Mouse (Mus musculus): ENCODE measurements at regions not wholly inside any gene's neighbourhood (a gene's known extent, or its start where the extent isn't known, plus 50 kb on each side); places are given as distances from the start of the nearest gene placed in this dataset.
A peak's percentile ranks its signal among the peaks of the same experiment; 100 is the strongest.

DNA sequence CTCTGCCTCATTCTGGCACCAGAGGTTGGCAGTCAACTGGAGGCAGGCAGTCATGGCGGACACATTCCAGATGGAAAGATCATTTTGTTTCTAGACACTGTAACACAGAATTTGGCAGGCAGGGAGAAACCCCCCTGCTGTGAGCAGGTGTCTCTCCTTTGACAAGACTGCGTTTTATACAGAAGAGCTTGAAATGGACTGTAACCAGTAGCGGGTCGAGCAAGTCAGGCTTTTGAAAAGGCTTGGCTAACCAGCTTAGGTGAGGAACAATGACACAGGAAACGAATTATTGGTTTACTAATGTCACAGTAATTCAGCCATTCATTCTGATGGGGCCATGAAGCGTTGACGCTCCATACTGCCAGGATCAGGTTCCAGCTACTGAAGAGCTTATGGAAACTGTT, 275.3 kb upstream of the Slc24a5 start:
- whole genome bisulfite sequencing, result 80% methylated on average over 7 of the region's 7 CpGs
- no peak for ATAC-seq (replicated peaks; ENCODE audit: insufficient number of reproducible peaks, insufficient read depth, low FRiP score, low read depth)
- H3K27me3 ChIP-seq, result no peaks in the 10 kb centered on the region
- H3K9me3 ChIP-seq (replicated peaks), result no peaks in the 10 kb centered on the region
- H3K36me3 ChIP-seq, result no peaks in the 10 kb centered on the region
- H3K4me2 ChIP-seq, result no peak overlapping the region
- H3K9ac ChIP-seq, result no peak overlapping the region
- no peaks in the 10 kb centered on the region for H3K4me1 ChIP-seq (replicated peaks)
- no peak overlapping the region for H3K4me3 ChIP-seq
- no peak overlapping the region for H3K27ac ChIP-seq

DNA sequence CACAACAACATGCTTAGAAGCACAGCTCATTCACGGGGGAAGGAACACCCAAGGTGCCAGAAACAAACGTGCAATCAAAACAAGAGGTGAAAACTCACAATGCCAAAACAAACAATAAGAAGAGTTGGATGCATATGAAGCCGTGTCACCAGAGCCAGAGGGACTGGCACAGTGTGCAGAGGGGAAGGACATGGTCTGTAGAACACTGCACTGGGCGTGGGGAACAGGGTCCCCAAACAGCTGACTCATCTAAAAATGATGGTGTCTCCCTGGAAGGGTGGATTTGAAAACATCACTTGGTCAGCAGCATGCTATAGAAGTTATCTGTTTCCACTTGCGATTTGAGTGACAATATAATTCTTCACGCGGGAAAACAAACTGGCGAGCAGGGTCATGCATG, 256.2 kb upstream of the Slc24a5 start:
- H3K27me3 ChIP-seq, result no peaks in the 10 kb centered on the region
- no peaks in the 10 kb centered on the region for H3K36me3 ChIP-seq
- H3K9me3 ChIP-seq (replicated peaks), result no peaks in the 10 kb centered on the region
- no peak overlapping the region for H3K9ac ChIP-seq
- 69% methylated on average over 8 of the region's 8 CpGs for WGBS
- H3K4me1 ChIP-seq (replicated peaks), result no peaks in the 10 kb centered on the region
- H3K27ac ChIP-seq, result no peak overlapping the region
- no peak for ATAC-seq (replicated peaks; ENCODE audit: insufficient number of reproducible peaks, insufficient read depth, low FRiP score, low read depth)
- H3K4me2 ChIP-seq, result no peak overlapping the region
- H3K4me3 ChIP-seq, result no peak overlapping the region

DNA sequence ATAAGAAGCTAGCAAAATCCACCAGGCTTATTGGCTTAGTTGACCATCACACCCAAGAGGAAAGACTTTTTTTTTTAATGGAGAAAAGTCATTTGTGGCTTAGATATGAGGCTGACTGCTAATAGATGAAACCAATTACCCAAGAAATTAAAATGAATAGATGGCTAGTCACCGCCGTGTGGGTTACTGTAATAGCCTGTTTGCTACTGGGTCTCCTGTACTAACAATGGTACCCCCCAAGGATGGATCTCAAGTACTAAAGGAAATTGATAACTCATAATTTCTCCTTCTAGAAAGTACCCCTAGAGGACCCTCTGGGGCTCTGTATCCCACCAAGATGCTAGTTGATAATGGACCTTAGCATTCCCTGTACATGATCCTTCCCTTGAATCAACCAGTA, 251.1 kb upstream of the Slc24a5 start:
- Histone ChIP-seq H3K9ac (no peak overlapping the region), H3K27ac (no peak overlapping the region), H3K4me1 (replicated peaks) (no peaks in the 10 kb centered on the region), H3K27me3 (no peaks in the 10 kb centered on the region), H3K4me3 (no peak overlapping the region), H3K4me2 (no peak overlapping the region), H3K9me3 (replicated peaks) (no peaks in the 10 kb centered on the region), H3K36me3 (no peaks in the 10 kb centered on the region)
- WGBS, result 96% methylated on average over 2 of the region's 2 CpGs
- no peak for ATAC-seq (replicated peaks; ENCODE audit: insufficient number of reproducible peaks, insufficient read depth, low FRiP score, low read depth)

DNA sequence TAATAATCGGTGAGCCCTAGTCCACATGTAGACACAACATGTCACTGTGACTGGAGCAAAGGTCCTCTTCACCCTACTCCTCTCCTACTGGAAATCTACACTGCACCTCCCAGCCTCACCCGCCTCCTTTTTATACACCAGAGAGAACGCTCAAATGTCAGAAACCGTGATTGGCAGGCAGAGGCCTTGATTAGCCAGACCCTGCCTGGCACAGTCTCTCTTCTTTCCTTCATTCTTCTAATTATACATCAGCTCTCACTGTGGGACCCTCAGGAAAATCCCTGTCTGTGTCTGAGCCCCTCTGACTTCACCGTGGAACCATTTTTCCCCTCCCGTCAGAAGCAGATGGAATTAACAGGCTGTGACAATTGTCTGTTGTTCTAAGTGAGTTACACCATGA, 248.1 kb upstream of the Slc24a5 start:
- Histone ChIP-seq H3K4me2 (no peak overlapping the region), H3K4me3 (no peak overlapping the region), H3K9me3 (replicated peaks) (no peaks in the 10 kb centered on the region), H3K27me3 (no peaks in the 10 kb centered on the region), H3K9ac (no peak overlapping the region), H3K36me3 (no peaks in the 10 kb centered on the region), H3K27ac (no peak overlapping the region), H3K4me1 (replicated peaks) (no peaks in the 10 kb centered on the region)
- ATAC-seq (replicated peaks; ENCODE audit: insufficient number of reproducible peaks, insufficient read depth, low FRiP score, low read depth), result no peak
- WGBS, result 81% methylated on average over 6 of the region's 6 CpGs

- no peaks in the 10 kb centered on the region for H3K9me3 ChIP-seq (replicated peaks)
- WGBS, result 92% methylated on average over 9 of the region's 9 CpGs
- no peak overlapping the region for H3K4me3 ChIP-seq
- ATAC-seq (replicated peaks; ENCODE audit: insufficient number of reproducible peaks, insufficient read depth, low FRiP score, low read depth), result no peak
- no peak overlapping the region for H3K27ac ChIP-seq
- H3K4me2 ChIP-seq, result no peak overlapping the region
- no peaks in the 10 kb centered on the region for H3K27me3 ChIP-seq
- H3K9ac ChIP-seq, result no peak overlapping the region
- no peaks in the 10 kb centered on the region for H3K4me1 ChIP-seq (replicated peaks)
- no peaks in the 10 kb centered on the region for H3K36me3 ChIP-seq
Observed at GRCm38 (mm10) chr2:124820821-124821220, 247.1 kb upstream of the Slc24a5 start.

DNA sequence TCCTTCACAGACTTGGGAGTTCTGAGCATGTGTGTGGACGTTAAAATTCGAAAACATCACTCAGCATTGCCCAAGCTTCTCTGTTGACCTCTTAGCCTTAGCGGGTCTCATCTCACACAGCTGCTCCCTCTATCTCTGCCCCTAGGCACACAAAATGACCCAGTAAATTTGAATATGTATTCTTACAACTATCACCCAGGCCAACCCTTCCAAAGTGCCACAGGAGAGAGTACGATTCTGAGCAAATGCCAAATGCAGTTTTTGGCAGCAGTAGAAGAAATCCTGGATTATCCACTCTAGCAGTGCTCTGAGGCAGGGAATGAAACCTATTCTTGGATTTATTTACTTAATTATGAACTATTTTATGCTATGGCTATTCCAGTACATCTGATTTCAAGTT, 246.6 kb upstream of the Slc24a5 start:
- Histone ChIP-seq H3K9me3 (replicated peaks) (no peaks in the 10 kb centered on the region), H3K4me2 (no peak overlapping the region), H3K27me3 (no peaks in the 10 kb centered on the region), H3K9ac (no peak overlapping the region), H3K4me1 (replicated peaks) (no peaks in the 10 kb centered on the region), H3K4me3 (no peak overlapping the region), H3K27ac (no peak overlapping the region), H3K36me3 (no peaks in the 10 kb centered on the region)
- WGBS, result 82% methylated on average over 4 of the region's 4 CpGs
- ATAC-seq (replicated peaks; ENCODE audit: insufficient number of reproducible peaks, insufficient read depth, low FRiP score, low read depth), result no peak

DNA sequence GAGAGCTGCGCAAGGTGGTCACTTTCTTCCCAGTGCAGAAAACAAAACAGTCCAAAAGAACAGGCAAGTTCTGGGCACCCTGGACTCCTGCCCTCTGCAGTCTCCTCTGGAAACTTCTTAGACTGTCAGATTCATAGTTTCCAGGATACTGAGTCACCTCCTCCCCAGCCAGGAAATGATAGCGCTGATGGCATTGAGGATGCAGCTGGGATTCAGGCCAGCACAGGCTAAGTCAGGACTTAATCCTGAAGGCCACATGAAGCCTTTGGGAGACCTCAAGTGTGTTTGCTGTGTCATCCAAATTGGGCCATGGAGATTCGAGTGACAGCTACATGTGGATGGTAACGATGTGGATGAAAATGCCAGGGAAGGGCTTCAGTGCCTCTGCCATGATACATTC, 219.1 kb upstream of the Slc24a5 start:
- peak; percentile 67 for ATAC-seq (replicated peaks; ENCODE audit: insufficient number of reproducible peaks, insufficient read depth, low FRiP score, low read depth)
- no peaks in the 10 kb centered on the region for H3K9me3 ChIP-seq (replicated peaks)
- H3K4me3 ChIP-seq, result no peak overlapping the region
- no peaks in the 10 kb centered on the region for H3K27me3 ChIP-seq
- H3K36me3 ChIP-seq, result no peaks in the 10 kb centered on the region
- WGBS, result 75% methylated on average over 4 of the region's 4 CpGs
- 0 out of 2 replicates have a peak, but pooled peaks cover 3% of the 10 kb centered on the region for H3K4me1 ChIP-seq (replicated peaks)
- H3K4me2 ChIP-seq, result no peak overlapping the region
- no peak overlapping the region for H3K9ac ChIP-seq
- peak overlapping the region; percentile 51; the same call in 1 of the 2 replicates for H3K27ac ChIP-seq

DNA sequence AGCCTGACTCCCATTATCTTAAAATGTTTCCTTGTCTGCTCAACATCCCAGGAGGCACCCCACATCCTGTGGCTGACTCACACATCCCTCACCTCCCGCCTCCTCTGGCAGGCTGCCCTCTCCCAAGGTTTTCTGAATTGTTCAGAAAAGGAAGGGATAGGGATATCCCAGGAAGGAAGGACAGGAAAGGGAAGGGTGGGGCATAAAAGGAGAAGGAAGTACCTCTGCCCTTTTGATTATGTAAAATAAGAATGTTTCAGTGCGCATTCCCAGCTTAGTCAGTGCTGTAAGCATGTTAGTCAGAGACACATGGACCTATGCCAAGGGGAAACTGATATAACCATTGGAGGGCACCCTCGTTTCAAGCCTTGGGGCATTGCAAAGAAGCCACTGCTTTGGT, 209.4 kb upstream of the Slc24a5 start:
- H3K27me3 ChIP-seq, result no peaks in the 10 kb centered on the region
- ATAC-seq (replicated peaks; ENCODE audit: insufficient number of reproducible peaks, insufficient read depth, low FRiP score, low read depth), result peak; percentile 79

DNA sequence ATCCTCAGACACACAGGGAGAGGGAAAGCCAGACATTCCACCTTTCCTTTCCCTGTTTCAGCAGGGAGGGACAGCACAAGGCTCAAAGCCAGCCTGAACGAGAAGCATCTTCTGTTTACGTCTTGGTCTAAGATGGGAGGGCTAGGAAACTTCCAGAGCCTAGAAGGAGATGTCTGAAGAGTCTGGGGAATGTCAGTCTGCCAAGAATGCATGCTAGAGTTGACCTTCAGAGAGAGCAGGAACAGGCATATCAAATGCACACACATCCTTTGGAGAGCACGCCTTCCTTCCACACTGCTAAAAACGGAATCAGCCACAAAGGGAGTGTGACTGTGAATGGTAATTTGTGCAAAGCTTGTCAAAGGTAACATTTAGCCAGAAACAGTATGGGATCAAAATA, 179.7 kb upstream of the Slc24a5 start:
- 11% methylated on average over 4 of the region's 4 CpGs for WGBS
- Histone ChIP-seq H3K4me2 (no peak overlapping the region; the same call in 1 of the 2 replicates), H3K4me3 (no peak overlapping the region), H3K9me3 (replicated peaks) (no peaks in the 10 kb centered on the region), H3K27ac (peak overlapping the region; percentile 60), H3K4me1 (replicated peaks) (peaks cover 10% of the 10 kb centered on the region), H3K9ac (no peak overlapping the region), H3K27me3 (no peaks in the 10 kb centered on the region), H3K36me3 (no peaks in the 10 kb centered on the region)
- ATAC-seq (replicated peaks; ENCODE audit: insufficient number of reproducible peaks, insufficient read depth, low FRiP score, low read depth), result peak; percentile 50; the same call in 1 of the 2 replicates

More for the DNA sequence above, 209.4 kb upstream of the Slc24a5 start:
- 41% methylated on average over 3 of the region's 3 CpGs for WGBS
- Histone ChIP-seq H3K36me3 (no peaks in the 10 kb centered on the region), H3K27ac (0 out of 2 replicates have a peak overlapping the region, but pooled peaks have one; percentile 54), H3K4me3 (no peak overlapping the region), H3K4me2 (no peak overlapping the region), H3K9ac (no peak overlapping the region), H3K4me1 (replicated peaks) (peaks cover 8% of the 10 kb centered on the region), H3K9me3 (replicated peaks) (no peaks in the 10 kb centered on the region)

- Histone ChIP-seq H3K36me3 (no peaks in the 10 kb centered on the region), H3K9ac (no peak overlapping the region), H3K27me3 (no peaks in the 10 kb centered on the region), H3K4me1 (replicated peaks) (no peaks in the 10 kb centered on the region), H3K9me3 (replicated peaks) (no peaks in the 10 kb centered on the region), H3K4me2 (no peak overlapping the region), H3K27ac (no peak overlapping the region), H3K4me3 (no peak overlapping the region)
- ATAC-seq (replicated peaks; ENCODE audit: insufficient number of reproducible peaks, insufficient read depth, low FRiP score, low read depth), result no peak
- WGBS, result 92% methylated on average over 4 of the region's 4 CpGs
Observed at GRCm38 (mm10) chr2:124895002-124895401, 172.9 kb upstream of the Slc24a5 start.

GRCm38 (mm10) chr2:124903556-124903955, 164.4 kb upstream of the Slc24a5 start:
- no peak overlapping the region for H3K4me2 ChIP-seq
- H3K9me3 ChIP-seq (replicated peaks), result no peaks in the 10 kb centered on the region
- no peak for ATAC-seq (replicated peaks; ENCODE audit: insufficient number of reproducible peaks, insufficient read depth, low FRiP score, low read depth)
- H3K36me3 ChIP-seq, result no peaks in the 10 kb centered on the region
- no peak overlapping the region for H3K27ac ChIP-seq
- no peaks in the 10 kb centered on the region for H3K4me1 ChIP-seq (replicated peaks)
- no peaks in the 10 kb centered on the region for H3K27me3 ChIP-seq
- H3K4me3 ChIP-seq, result no peak overlapping the region
- WGBS, result 75% methylated on average over 4 of the region's 4 CpGs
- H3K9ac ChIP-seq, result no peak overlapping the region

DNA sequence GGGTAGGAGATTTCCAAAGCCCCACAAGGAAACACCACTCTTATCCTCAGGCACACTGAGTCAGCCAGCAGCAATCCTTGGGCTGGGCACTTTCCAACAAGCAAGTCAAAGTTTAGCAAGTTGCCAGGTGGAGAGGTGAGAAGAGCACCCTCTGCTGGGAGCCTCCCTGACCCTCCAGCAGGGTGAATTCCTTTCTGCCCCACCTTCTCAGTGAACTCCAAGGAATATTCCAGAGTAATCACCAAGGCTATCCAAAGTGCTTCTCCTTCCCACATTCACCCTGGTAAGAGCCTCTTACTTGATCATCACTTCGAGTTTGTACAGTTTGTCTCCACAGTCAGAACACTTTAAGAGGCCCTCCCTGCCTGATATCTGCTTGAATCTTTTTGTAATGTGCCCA, 162.8 kb upstream of the Slc24a5 start:
- 73% methylated on average over 1 of the region's 1 CpGs for WGBS
- H3K36me3 ChIP-seq, result no peaks in the 10 kb centered on the region
- no peak overlapping the region for H3K4me2 ChIP-seq
- H3K9me3 ChIP-seq (replicated peaks), result no peaks in the 10 kb centered on the region
- H3K27me3 ChIP-seq, result no peaks in the 10 kb centered on the region
- H3K9ac ChIP-seq, result no peak overlapping the region
- no peak for ATAC-seq (replicated peaks; ENCODE audit: insufficient number of reproducible peaks, insufficient read depth, low FRiP score, low read depth)
- no peaks in the 10 kb centered on the region for H3K4me1 ChIP-seq (replicated peaks)
- H3K27ac ChIP-seq, result no peak overlapping the region
- H3K4me3 ChIP-seq, result no peak overlapping the region

All from heart, embryonic 15.5 days (tissue).